Mouse (Mus musculus): ENCODE results near the gene Camta1. TPM values are rescaled to one million over a fixed set of nuclear protein-coding genes. Genes with fewer than 3 reads are reported as not detected.

The Camta1 gene
- polyA plus RNA-seq, 1 experiment = 1.8 TPM

DNA sequence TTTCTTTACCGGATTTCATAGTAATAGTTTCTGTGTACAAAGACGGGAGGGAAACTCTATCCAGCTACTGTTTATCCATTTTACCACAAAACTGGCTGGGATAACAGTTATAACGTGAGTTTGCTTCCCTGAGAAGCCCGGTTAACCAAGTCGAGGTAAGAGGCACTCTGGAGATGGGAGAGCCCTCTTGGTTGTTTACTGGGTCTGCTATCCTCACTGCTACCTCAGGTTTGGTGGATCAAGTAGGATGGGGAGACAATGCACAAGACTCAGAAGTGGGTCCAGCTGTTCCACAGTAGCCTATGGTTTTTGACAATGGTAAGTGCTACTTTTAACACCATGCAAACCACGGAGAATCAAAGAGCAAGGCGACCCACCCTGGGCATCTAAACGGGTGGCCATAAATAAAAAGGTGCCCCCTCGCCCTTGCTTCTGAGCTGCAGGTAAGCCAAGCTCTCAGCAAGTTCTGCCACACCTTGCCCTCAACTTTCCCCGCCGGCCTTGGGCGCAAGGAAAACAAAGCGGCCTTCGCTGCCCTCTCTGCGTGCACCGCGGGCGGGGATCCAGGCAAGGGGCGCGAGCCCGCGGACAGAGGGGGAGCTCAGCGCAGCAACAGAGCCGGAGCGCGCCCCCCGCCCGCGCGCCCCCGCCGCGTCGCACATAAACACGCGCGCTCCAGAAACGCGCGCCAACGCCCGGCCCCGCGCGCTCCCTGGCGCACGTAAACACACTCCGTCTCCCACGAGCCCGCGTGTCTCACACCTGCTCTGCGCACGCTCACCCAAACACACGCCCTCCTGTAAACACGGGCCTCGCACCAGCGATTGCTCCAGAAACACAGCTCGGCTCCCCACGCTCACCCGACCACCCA is 754.3 kb downstream of the Camta1 start:
- no peak for TF ChIP-seq GATA1 (IDR thresholded peaks at IDR 0.05; ENCODE audit: low read length)
- Histone ChIP-seq H3K4me1 (ENCODE audit: control insufficient read depth) (peaks cover 2% of the 10 kb centered on the region), H3K27me3 (ENCODE audit: control insufficient read depth) (peaks cover 54% of the 10 kb centered on the region), H3K36me3 (ENCODE audit: control insufficient read depth) (no peaks in the 10 kb centered on the region), H3K4me3 (replicated peaks) (no peak overlapping the region), H3K9me3 (ENCODE audit: control insufficient read depth, low read length) (no peaks in the 10 kb centered on the region)

DNA sequence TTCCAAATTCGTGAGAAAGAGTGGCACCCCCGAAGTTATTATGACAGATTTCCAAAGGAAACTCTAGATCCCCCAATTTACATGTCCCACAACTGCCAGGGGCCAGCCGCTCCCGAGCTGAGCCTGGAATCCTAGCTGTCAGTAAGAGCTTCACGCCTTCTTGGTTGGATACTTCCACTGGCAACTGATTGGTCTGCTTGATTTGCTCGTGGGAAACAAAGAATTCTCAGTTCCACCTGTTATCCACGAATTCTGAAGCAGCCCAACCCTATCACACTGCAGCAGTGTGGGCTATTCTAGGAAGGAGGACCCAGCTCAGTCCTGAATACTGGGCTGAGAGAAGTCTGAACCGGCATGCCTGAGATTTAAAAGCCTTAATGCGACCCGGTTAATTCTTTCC is 755.2 kb downstream of the Camta1 start:
- no peak overlapping the region for H3K4me3 ChIP-seq (replicated peaks)
- H3K9me3 ChIP-seq (ENCODE audit: control insufficient read depth, low read length) = peaks cover 3% of the 10 kb centered on the region; the same call in 1 of the 2 replicates
- H3K4me1 ChIP-seq (ENCODE audit: control insufficient read depth) = peaks cover 2% of the 10 kb centered on the region
- H3K27me3 ChIP-seq (ENCODE audit: control insufficient read depth) = peaks cover 54% of the 10 kb centered on the region
- TF ChIP-seq TAL1 (IDR thresholded peaks at IDR 0.05; ENCODE audit: low read length) (no peak), GATA1 (IDR thresholded peaks at IDR 0.05; ENCODE audit: low read length) (no peak)
- H3K36me3 ChIP-seq (ENCODE audit: control insufficient read depth) = no peaks in the 10 kb centered on the region

DNA sequence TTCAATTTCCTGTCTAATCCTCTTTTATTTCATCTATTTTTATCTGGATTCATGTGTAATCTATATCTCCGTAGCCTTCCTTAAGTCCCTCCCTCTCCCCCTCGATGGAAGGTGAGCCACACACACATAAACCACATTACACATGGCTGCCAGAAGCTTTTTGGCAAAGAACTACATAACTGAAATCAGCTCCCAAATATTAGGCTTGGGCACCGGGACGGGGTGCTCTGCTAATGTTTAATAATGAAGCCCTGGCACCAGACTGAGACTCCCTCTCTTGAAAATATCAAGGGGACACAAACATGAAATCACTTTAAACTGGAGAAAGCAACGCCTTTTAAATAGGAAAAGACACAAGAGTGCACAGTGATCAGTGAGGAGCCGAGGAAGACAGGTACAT is 755.8 kb downstream of the Camta1 start:
- Histone ChIP-seq H3K9me3 (ENCODE audit: control insufficient read depth, low read length) (peaks cover 3% of the 10 kb centered on the region; the same call in 1 of the 2 replicates), H3K27me3 (ENCODE audit: control insufficient read depth) (peaks cover 52% of the 10 kb centered on the region), H3K36me3 (ENCODE audit: control insufficient read depth) (no peaks in the 10 kb centered on the region), H3K4me3 (replicated peaks) (no peak overlapping the region), H3K4me1 (ENCODE audit: control insufficient read depth) (peaks cover 2% of the 10 kb centered on the region)
- TF ChIP-seq TAL1 (IDR thresholded peaks at IDR 0.05; ENCODE audit: low read length) = no peak
- TF ChIP-seq GATA1 (IDR thresholded peaks at IDR 0.05; ENCODE audit: low read length) = no peak

DNA sequence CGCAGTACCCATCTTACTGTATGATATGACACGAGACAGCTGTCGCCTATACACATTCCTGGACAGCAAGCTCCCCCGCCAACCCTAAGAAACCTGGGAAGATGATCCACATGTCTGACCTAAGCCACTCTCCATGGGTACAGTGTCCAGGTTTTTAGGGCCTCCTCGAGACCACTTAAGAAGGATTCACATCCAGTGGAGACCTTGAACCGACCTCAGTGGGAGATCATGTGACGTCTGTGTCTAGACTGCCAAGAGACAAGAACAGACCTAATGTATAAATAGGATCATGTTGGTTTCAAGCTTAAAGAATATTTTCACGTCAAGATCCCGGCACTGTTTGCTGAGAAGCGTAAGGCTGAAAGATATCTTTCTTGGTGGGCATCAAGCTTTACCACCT is 757.5 kb downstream of the Camta1 start:
- H3K36me3 ChIP-seq (ENCODE audit: control insufficient read depth) = no peaks in the 10 kb centered on the region

DNA sequence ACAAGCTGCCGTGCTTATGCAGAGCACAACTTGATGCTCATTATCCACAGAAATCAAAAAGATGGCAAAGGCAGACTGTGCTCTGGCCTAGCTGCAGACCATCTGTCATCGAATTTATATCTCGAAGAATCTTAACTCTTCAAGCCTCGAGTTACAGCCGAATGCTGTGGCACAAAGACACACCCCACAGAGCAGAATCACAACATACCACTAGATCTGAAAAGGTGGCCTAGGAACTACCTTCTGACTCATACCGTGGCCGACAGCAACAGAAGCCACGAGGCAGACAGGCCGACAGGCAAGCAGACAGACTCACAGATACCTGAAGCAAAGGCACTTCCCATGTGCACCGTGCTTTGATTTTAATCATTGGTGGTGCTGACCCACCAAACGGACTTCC is 758.0 kb downstream of the Camta1 start:
- H3K4me3 ChIP-seq (replicated peaks) = no peak overlapping the region
- H3K9me3 ChIP-seq (ENCODE audit: control insufficient read depth, low read length) = peaks cover 6% of the 10 kb centered on the region; the same call in 1 of the 2 replicates
- H3K36me3 ChIP-seq (ENCODE audit: control insufficient read depth) = no peaks in the 10 kb centered on the region
- H3K4me1 ChIP-seq (ENCODE audit: control insufficient read depth) = peaks cover 2% of the 10 kb centered on the region
- H3K27me3 ChIP-seq (ENCODE audit: control insufficient read depth) = peaks cover 30% of the 10 kb centered on the region
- TF ChIP-seq TAL1 (IDR thresholded peaks at IDR 0.05; ENCODE audit: low read length) (no peak), GATA1 (IDR thresholded peaks at IDR 0.05; ENCODE audit: low read length) (no peak)

More for the DNA sequence above, 757.5 kb downstream of the Camta1 start:
- no peak for TF ChIP-seq TAL1 (IDR thresholded peaks at IDR 0.05; ENCODE audit: low read length)
- no peak for TF ChIP-seq GATA1 (IDR thresholded peaks at IDR 0.05; ENCODE audit: low read length)
- H3K27me3 ChIP-seq (ENCODE audit: control insufficient read depth) = peaks cover 35% of the 10 kb centered on the region
- no peak overlapping the region for H3K4me3 ChIP-seq (replicated peaks)
- peaks cover 2% of the 10 kb centered on the region for H3K4me1 ChIP-seq (ENCODE audit: control insufficient read depth)
- H3K9me3 ChIP-seq (ENCODE audit: control insufficient read depth, low read length) = peaks cover 6% of the 10 kb centered on the region; the same call in 1 of the 2 replicates

DNA sequence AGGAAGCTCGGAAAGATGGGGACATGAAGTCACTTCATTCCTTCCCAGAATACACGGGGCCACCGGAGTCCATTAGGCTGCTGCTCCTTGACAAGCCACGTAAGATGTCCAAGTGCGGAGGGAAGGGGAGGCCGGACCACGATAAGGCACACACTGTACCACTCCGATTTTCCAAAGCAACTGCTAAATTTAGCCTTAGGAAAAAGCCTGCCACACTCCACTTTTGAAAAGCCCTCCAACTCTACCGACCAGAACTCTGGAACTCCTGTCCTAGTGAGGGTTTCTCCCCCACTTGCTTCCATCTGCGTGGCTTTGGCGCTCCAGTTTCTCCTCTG is 764.6 kb downstream of the Camta1 start:
- Histone ChIP-seq H3K4me3 (replicated peaks) (no peak overlapping the region), H3K36me3 (ENCODE audit: control insufficient read depth) (no peaks in the 10 kb centered on the region), H3K9me3 (ENCODE audit: control insufficient read depth, low read length) (peaks cover 6% of the 10 kb centered on the region; the same call in 1 of the 2 replicates), H3K27me3 (ENCODE audit: control insufficient read depth) (no peaks in the 10 kb centered on the region), H3K4me1 (ENCODE audit: control insufficient read depth) (no peaks in the 10 kb centered on the region)
- TF ChIP-seq TAL1 (IDR thresholded peaks at IDR 0.05; ENCODE audit: low read length) (no peak), GATA1 (IDR thresholded peaks at IDR 0.05; ENCODE audit: low read length) (no peak)

DNA sequence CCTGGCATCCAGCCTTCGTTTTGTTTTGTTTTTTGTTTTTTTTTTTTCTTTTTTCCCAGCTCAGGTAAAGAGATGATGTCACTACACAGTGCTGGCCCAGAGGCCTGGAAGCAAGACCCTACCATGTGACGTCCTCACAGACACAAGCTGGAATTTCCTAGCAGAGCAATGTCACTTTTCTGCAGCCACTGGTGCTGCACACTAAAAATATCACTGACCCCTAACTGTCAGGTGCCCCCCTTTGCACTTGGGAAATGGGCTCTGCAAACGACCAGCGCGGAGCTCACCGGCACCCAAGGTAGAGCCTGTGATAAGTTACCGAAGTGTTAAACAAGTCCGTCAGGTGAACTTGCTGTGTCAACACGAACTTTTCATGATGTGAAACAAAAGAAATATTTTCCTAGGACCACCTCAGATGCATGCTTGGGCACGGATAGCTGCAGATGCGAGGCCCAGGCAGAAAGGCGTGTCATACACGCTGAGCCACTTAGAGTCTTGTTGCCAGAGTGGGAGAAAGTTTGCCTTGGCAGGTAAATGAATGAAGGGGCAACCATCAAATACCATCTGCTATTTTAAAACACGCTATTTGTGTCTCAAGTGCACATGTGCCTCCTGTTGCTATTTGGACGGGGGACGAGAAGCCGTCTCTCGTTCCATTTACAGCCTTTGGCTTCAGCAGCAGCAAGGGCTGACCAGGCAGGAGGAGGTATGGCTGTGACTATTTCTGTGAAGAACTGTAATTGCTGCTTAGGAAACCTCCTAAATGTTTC is 765.2 kb downstream of the Camta1 start:
- H3K4me1 ChIP-seq (ENCODE audit: control insufficient read depth) = no peaks in the 10 kb centered on the region
- H3K9me3 ChIP-seq (ENCODE audit: control insufficient read depth, low read length) = peaks cover 3% of the 10 kb centered on the region; the same call in 1 of the 2 replicates
- no peaks in the 10 kb centered on the region for H3K36me3 ChIP-seq (ENCODE audit: control insufficient read depth)
- no peaks in the 10 kb centered on the region for H3K27me3 ChIP-seq (ENCODE audit: control insufficient read depth)
- H3K4me3 ChIP-seq (replicated peaks) = no peak overlapping the region
- TF ChIP-seq GATA1 (IDR thresholded peaks at IDR 0.05; ENCODE audit: low read length) (no peak), TAL1 (IDR thresholded peaks at IDR 0.05; ENCODE audit: low read length) (no peak)

DNA sequence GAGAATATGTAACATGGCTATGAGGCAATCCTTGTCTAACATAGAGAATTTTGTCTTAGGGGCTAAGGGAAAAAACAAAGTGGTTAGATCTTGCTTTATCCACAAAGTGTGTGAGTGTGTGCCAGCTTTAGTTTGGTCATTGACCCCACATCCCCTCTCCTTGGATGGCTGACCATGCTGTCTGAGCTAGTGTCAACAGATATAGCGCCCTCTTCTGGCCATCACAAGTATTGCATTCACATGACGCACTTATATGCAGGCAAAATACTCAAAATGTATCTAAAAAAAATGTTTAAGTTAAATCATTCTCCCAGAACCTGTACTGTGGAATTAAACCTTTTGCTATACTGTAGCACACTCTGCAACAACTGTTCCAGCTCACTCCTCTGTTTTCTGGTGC is 766.5 kb downstream of the Camta1 start:
- Histone ChIP-seq H3K4me1 (ENCODE audit: control insufficient read depth) (no peaks in the 10 kb centered on the region), H3K36me3 (ENCODE audit: control insufficient read depth) (no peaks in the 10 kb centered on the region), H3K4me3 (replicated peaks) (no peak overlapping the region), H3K9me3 (ENCODE audit: control insufficient read depth, low read length) (no peaks in the 10 kb centered on the region), H3K27me3 (ENCODE audit: control insufficient read depth) (no peaks in the 10 kb centered on the region)
- TF ChIP-seq GATA1 (IDR thresholded peaks at IDR 0.05; ENCODE audit: low read length) (no peak), TAL1 (IDR thresholded peaks at IDR 0.05; ENCODE audit: low read length) (no peak)

DNA sequence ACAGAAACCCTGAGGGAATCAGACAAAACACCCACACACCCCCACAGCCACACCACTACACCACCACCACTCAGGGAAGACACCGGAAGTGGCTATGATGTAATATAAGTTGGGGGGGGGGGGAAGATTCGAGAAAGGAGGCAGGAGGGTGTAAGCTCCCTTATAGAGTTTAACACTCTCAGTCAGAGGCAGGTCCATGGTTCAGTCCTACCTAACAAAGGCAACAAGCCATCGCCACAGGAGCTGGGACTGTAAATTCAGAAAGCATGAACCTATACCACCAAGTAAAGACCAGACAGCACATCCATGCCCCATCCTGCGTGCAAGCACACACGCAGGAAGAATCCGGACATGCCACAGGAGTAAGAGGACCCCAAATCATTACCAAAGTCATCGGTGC is 772.4 kb downstream of the Camta1 start, which contains the start of gene Gm13090:
Gm13090 (plus strand) TSS at position 301 of the 400 bp plus-strand sequence.
- no peaks in the 10 kb centered on the region for H3K9me3 ChIP-seq (ENCODE audit: control insufficient read depth, low read length)
- no peaks in the 10 kb centered on the region for H3K4me1 ChIP-seq (ENCODE audit: control insufficient read depth)
- TF ChIP-seq TAL1 (IDR thresholded peaks at IDR 0.05; ENCODE audit: low read length) (no peak), GATA1 (IDR thresholded peaks at IDR 0.05; ENCODE audit: low read length) (no peak)

More for the DNA sequence above, 772.4 kb downstream of the Camta1 start, which contains the start of gene Gm13090:
- H3K27me3 ChIP-seq (ENCODE audit: control insufficient read depth) = no peaks in the 10 kb centered on the region
- no peaks in the 10 kb centered on the region for H3K36me3 ChIP-seq (ENCODE audit: control insufficient read depth)
- no peak within 1 kb of the TSS for H3K4me3 ChIP-seq (replicated peaks)
